Mouse (Mus musculus) liver, embryonic 13.5 days (tissue): Measurements from ENCODE around the gene Epha4. TPM values are rescaled to one million over a fixed set of nuclear protein-coding genes. Genes with fewer than 3 reads are reported as not detected.

Source experiments
- ATAC-seq: fragments of 200-750 bp; cut with Nextera tagmentation; 2 replicates; pipeline ENCODE4 v1.8.0; 2017; ENCODE audit warnings: low read depth, mild to moderate bottlenecking, moderate number of reproducible peaks, moderate library complexity
- DNase-seq: peaks from one replicate; pipeline ENCODE4 v3.0.0; 2022
- H3K27ac ChIP-seq: fragments of 300-500 bp; sonication (generic); 2 replicates; pipeline ENCODE4 v1.5.1; 2015; ENCODE audit warnings: moderate library complexity, mild to moderate bottlenecking, inconsistent platforms
- H3K27me3 ChIP-seq: fragments of 300-500 bp; sonication (generic); 2 replicates; pipeline ENCODE4 v1.6.1; 2015; ENCODE audit warnings: mild to moderate bottlenecking, inconsistent platforms
- H3K36me3 ChIP-seq: fragments of 300-500 bp; sonication (generic); 2 replicates; pipeline ENCODE4 v1.6.1; 2015; ENCODE audit warnings: mild to moderate bottlenecking, inconsistent platforms
- H3K4me1 ChIP-seq: fragments of 300-500 bp; sonication (generic); replicated peaks from 2 replicates; pipeline ENCODE4 v1.6.1; 2015; ENCODE audit warnings: inconsistent platforms
- H3K4me2 ChIP-seq: fragments of 300-500 bp; sonication (generic); 2 replicates; pipeline ENCODE4 v1.6.1; 2015; ENCODE audit warnings: inconsistent platforms, mild to moderate bottlenecking, moderate library complexity
- H3K4me3 ChIP-seq: fragments of 300-500 bp; sonication (generic); replicated peaks from 2 replicates; pipeline ENCODE4 v1.5.1; 2015; ENCODE audit warnings: mild to moderate bottlenecking, inconsistent platforms
- H3K9ac ChIP-seq: fragments of 300-500 bp; sonication (generic); 2 replicates; pipeline ENCODE4 v1.6.1; 2015; ENCODE audit warnings: mild to moderate bottlenecking, inconsistent platforms
- H3K9me3 ChIP-seq: fragments of 300-500 bp; sonication (generic); replicated peaks from 2 replicates; pipeline ENCODE4 v1.6.1; 2016; ENCODE audit warnings: inconsistent platforms
- WGBS: fragments of 180-500 bp; shearing (Covaris S2); methylation state at CpG from one replicate; pipeline ENCODE4 v1.1.7; 2015; ENCODE audit not compliant: insufficient replicate concordance; 5-methylcytosine and 5-hydroxymethylcytosine counted together
- polyA plus RNA-seq: library from polyadenylated mRNA; unstranded; fragments of >200 nt; fragmentation: Nextera tagmentation; extraction: Ambion mirVana; gene quantifications from 2 replicates; pipeline ENCODE4 v1.2.1, GENCODE M21; 2015

Gene Epha4
- polyA plus RNA-seq, 1 experiment from 2014 or later, result 0.47 TPM

DNA sequence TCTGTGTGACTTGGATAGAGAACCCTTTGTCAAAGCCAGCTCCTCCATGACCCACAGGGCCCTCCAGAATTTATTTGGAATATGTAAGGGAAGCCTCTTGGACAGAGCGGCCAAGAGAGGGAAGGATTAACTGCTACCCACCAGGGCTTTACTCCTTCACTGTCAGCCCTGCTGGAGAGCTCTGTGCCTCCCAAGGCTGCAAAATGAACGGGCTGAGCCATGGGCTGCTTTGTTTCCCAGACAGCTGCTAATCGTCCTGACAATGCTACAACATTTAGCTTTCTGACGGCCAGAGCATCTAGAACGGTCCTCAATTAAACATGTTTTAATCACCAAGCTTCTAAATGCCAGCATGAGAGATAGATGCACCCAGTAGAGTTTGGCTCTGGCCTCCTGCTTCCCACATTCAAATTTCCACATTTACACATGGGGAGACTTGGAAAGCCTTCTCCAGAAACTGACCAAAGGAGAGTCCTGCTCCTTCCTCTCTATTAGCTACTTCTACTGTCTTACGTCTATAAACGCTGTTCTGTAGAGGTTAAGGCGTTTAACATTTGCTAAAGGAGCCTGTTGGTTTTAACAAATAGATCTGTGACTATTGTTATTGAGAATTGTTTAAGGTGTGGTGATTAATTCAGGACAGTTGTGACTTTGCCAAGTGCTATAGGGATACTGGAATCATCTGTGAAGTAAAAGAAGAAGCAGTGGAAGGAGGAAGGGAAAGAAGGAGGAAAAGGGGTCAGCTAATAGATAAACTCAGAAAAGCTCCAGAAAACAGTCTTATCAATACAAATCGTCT, 101.8 kb downstream of the Epha4 start:
- 55% methylated on average over 9 of the region's 9 CpGs for WGBS
- Histone ChIP-seq H3K4me1 (no peaks in the 10 kb centered on the region), H3K9ac (no peak overlapping the region), H3K36me3 (no peaks in the 10 kb centered on the region), H3K4me3 (no peak overlapping the region), H3K4me2 (no peak overlapping the region), H3K9me3 (no peaks in the 10 kb centered on the region), H3K27me3 (no peaks in the 10 kb centered on the region), H3K27ac (no peak overlapping the region)
- no peak for DNase-seq
- no peak for ATAC-seq

DNA sequence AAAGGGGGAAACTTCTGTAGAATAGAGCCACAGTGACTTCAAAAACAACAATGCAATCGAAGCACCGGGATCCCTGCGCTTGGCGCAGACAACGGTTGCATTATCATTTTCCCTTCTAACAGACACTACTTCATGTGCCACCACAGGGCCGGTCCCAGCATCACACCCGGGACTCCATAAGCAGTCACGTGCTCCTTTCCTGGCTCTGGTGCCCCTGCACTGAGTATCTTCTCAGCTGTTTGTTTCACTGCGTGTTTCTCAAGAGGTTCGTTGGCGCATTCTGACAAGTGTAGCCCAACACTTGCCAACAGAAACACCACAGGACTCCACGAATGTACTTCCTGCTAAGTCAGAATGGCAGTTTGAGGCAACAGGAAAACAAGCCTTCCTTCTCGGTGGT, 102.6 kb downstream of the Epha4 start:
- H3K4me2 ChIP-seq, result no peak overlapping the region
- ATAC-seq (no peak), DNase-seq (no peak)
- WGBS, result 41% methylated on average over 13 of the region's 13 CpGs
- H3K36me3 ChIP-seq, result no peaks in the 10 kb centered on the region
- H3K4me3 ChIP-seq, result no peak overlapping the region
- no peaks in the 10 kb centered on the region for H3K9me3 ChIP-seq
- H3K4me1 ChIP-seq, result 0 out of 2 replicates have a peak, but pooled peaks cover 3% of the 10 kb centered on the region
- H3K27me3 ChIP-seq, result no peaks in the 10 kb centered on the region
- no peak overlapping the region for H3K9ac ChIP-seq
- no peak overlapping the region for H3K27ac ChIP-seq

DNA sequence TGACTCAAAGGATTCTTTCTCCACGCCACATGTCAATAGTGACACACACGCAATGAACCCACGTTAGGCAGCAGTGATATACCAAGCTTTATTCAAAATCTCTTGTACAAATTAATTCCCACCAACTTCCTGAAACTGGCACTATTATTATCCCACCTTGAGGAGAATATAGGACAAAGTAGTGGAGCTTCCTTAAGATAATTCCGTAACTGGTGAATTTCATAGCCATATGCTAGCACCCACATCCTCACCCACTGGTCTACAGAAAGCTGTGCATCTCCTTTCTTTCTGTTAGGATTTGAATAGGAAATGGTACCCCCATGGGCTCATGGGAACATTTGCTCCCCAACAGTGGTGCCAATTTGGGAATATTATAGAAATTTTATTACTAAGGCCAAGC, 103.7 kb downstream of the Epha4 start:
- no peak overlapping the region for H3K9ac ChIP-seq
- ATAC-seq (no peak), DNase-seq (no peak)
- H3K4me3 ChIP-seq, result no peak overlapping the region
- no peaks in the 10 kb centered on the region for H3K9me3 ChIP-seq
- H3K36me3 ChIP-seq, result no peaks in the 10 kb centered on the region
- H3K27ac ChIP-seq, result no peak overlapping the region
- H3K4me2 ChIP-seq, result no peak overlapping the region
- H3K4me1 ChIP-seq, result 0 out of 2 replicates have a peak, but pooled peaks cover 3% of the 10 kb centered on the region
- no peaks in the 10 kb centered on the region for H3K27me3 ChIP-seq
- WGBS, result 73% methylated on average over 4 of the region's 4 CpGs

DNA sequence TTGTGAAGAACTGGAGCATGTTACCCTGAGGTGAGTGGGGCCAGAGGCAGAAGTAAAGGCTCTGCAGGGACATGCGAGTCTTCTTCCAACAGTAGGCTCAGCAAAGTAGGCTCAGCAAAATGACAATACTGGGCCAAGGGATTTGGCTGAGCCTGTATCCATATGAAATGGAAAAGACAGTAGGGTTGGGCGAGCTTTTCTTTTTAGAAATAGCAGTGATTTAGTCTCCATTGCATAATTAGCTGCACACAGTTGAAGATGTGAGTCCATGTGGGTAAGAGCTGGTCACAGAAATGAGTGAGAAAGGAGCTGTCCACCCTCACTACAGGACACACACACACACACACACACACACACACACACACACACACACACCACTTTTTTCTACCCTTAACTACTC, 104.2 kb downstream of the Epha4 start:
- ATAC-seq (no peak), DNase-seq (no peak)
- 77% methylated on average over 2 of the region's 2 CpGs for WGBS
- H3K27me3 ChIP-seq, result no peaks in the 10 kb centered on the region
- H3K4me3 ChIP-seq, result no peak overlapping the region
- H3K4me2 ChIP-seq, result no peak overlapping the region
- no peak overlapping the region for H3K27ac ChIP-seq
- no peak overlapping the region for H3K9ac ChIP-seq
- no peaks in the 10 kb centered on the region for H3K36me3 ChIP-seq
- H3K9me3 ChIP-seq, result no peaks in the 10 kb centered on the region
- H3K4me1 ChIP-seq, result 0 out of 2 replicates have a peak, but pooled peaks cover 3% of the 10 kb centered on the region

DNA sequence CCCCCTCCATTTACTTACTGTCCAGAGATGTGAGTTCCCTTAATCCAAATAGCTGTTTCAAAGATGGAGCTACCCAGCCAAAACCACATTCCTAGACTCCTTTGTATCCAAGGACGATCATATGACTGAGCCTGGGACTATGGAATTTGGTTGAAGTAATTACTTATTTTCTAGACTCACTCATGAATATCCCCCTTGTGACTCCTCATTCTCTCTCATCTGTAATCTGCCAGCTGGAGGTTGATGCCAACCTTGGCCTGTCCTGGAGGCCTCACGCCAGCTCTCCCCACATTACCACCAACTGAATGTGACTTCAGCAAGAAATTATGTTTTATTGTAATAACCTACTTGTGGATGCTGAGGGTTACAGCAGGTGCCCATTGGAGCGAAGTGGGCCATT, 104.7 kb downstream of the Epha4 start:
- H3K36me3 ChIP-seq, result no peaks in the 10 kb centered on the region
- 65% methylated on average over 3 of the region's 3 CpGs for WGBS

DNA sequence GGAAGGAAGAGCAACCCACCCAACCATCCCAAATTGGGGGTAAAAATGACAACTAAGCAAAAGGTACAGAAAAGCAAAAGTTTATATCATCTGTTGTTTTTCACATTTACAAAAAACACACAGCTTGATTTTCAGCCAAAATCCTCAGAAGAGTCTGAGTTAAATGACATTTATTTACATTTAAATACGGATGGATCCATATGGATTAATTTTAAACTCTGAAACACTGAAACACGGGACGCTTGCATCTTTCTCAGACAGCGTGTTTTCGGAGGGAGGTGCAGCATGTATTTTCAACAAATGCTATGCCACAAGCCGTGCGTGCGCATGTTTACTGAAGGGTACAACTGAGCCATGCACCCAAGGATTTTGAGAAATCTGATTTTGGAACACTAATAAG, 105.4 kb downstream of the Epha4 start:
- H3K4me1 ChIP-seq, result 0 out of 2 replicates have a peak, but pooled peaks cover 3% of the 10 kb centered on the region
- no peaks in the 10 kb centered on the region for H3K27me3 ChIP-seq
- H3K4me3 ChIP-seq, result no peak overlapping the region
- no peaks in the 10 kb centered on the region for H3K36me3 ChIP-seq
- H3K9me3 ChIP-seq, result no peaks in the 10 kb centered on the region
- ATAC-seq (no peak), DNase-seq (no peak)
- WGBS, result 81% methylated on average over 8 of the region's 8 CpGs
- no peak overlapping the region for H3K9ac ChIP-seq
- no peak overlapping the region for H3K4me2 ChIP-seq
- H3K27ac ChIP-seq, result no peak overlapping the region

More for the DNA sequence above, 104.7 kb downstream of the Epha4 start:
- no peak overlapping the region for H3K27ac ChIP-seq
- H3K9me3 ChIP-seq, result no peaks in the 10 kb centered on the region
- H3K4me3 ChIP-seq, result no peak overlapping the region
- DNase-seq (no peak), ATAC-seq (no peak)
- 0 out of 2 replicates have a peak, but pooled peaks cover 3% of the 10 kb centered on the region for H3K4me1 ChIP-seq
- H3K9ac ChIP-seq, result no peak overlapping the region
- H3K27me3 ChIP-seq, result no peaks in the 10 kb centered on the region
- H3K4me2 ChIP-seq, result no peak overlapping the region

DNA sequence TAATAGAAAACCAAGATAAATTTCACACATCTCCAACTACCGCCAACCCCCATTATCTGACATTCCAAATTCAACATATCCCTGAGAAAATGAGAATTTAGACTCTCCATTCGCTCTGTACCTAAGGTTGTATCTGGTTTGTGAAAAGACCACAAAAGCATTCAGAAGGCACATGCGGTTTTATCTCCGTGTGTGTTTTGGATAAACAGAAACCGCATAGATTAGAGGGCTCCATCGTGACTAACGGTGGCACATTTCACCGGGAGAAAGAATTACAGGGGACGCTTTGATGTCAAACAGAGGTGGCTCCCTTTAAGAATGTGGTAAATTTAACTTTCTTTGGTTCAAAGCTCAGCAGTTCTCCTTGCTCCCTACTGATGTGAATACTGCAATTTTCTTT, 107.5 kb downstream of the Epha4 start:
- H3K27ac ChIP-seq, result no peak overlapping the region
- no peaks in the 10 kb centered on the region for H3K9me3 ChIP-seq
- no peaks in the 10 kb centered on the region for H3K36me3 ChIP-seq
- no peak for DNase-seq
- no peak overlapping the region for H3K4me3 ChIP-seq
- H3K4me2 ChIP-seq, result no peak overlapping the region; the same call in 1 of the 2 replicates
- no peaks in the 10 kb centered on the region for H3K27me3 ChIP-seq
- 16% methylated on average over 9 of the region's 9 CpGs for WGBS
- H3K9ac ChIP-seq, result no peak overlapping the region
- ATAC-seq, result no peak
- H3K4me1 ChIP-seq, result 0 out of 2 replicates have a peak, but pooled peaks cover 3% of the 10 kb centered on the region

DNA sequence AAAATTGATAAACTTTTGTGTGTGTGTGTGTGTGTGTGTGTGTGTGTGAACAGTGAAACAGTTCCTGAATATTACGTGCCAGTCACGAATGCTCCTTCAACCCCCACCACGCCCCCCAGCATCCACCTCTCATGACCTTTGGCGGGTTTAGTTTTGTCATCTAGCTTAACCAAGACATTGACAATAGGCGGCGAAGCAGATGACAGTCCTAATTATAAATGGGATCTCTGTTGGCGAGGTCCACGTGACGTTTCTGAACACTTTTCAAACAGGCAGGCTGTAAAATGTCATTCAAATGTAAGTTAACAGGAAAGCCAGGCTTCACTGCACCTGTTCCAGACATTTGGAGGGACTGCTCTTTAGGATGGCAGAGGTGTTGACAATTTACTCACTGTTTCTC, 108.3 kb downstream of the Epha4 start:
- ATAC-seq (no peak), DNase-seq (no peak)
- Histone ChIP-seq H3K4me1 (0 out of 2 replicates have a peak, but pooled peaks cover 3% of the 10 kb centered on the region), H3K36me3 (no peaks in the 10 kb centered on the region), H3K9me3 (no peaks in the 10 kb centered on the region), H3K9ac (no peak overlapping the region), H3K27me3 (no peaks in the 10 kb centered on the region), H3K4me2 (no peak overlapping the region), H3K27ac (no peak overlapping the region), H3K4me3 (no peak overlapping the region)
- 75% methylated on average over 9 of the region's 9 CpGs for WGBS

DNA sequence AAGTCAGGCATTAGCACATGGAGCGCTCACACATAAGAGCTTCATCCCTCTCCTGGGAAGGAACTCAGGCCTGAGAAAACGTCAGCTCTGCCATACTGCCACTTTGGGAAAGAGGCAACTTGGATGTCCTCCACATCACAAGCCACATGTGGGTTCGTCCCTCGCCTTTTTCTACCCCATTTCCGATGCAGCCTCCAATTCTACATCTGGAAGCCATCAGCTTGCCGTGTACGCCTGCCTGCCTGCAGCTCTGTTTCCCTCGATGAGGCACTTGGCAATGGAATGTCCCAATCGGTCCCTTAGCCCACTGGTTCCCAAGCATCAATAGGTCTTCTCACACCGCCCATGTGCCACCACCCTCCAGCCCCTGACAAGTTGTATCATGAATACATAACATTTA, 110.4 kb downstream of the Epha4 start:
- 69% methylated on average over 10 of the region's 10 CpGs for WGBS
- H3K27ac ChIP-seq, result no peak overlapping the region
- DNase-seq (no peak), ATAC-seq (no peak)
- no peaks in the 10 kb centered on the region for H3K9me3 ChIP-seq
- H3K4me1 ChIP-seq, result 0 out of 2 replicates have a peak, but pooled peaks cover 3% of the 10 kb centered on the region
- no peak overlapping the region for H3K4me2 ChIP-seq
- H3K4me3 ChIP-seq, result no peak overlapping the region
- no peak overlapping the region for H3K9ac ChIP-seq
- H3K36me3 ChIP-seq, result no peaks in the 10 kb centered on the region
- no peaks in the 10 kb centered on the region for H3K27me3 ChIP-seq

DNA sequence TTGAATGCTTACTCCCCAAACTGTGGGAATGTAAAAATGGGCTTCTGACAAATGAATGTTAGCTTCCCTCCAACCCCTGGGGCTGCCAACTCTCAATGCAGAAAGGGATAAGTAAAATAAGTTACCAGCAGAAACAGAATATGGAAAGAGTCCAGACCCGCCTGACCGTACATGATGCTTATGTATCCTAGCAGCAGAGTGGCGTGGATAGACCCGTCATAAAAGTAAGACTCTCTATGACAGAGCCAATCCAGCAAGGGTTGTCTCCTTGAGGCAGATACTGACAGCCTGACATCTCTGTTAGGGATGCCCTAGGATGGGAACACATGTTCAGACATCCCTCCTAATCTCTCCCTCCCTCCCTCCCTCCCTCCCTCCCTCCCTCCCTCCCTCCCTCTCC, 111.9 kb downstream of the Epha4 start:
- H3K9ac ChIP-seq, result no peak overlapping the region
- H3K27ac ChIP-seq, result no peak overlapping the region
- H3K4me1 ChIP-seq, result 0 out of 2 replicates have a peak, but pooled peaks cover 3% of the 10 kb centered on the region
- 60% methylated on average over 4 of the region's 4 CpGs for WGBS
- no peak overlapping the region for H3K4me3 ChIP-seq
- DNase-seq (no peak), ATAC-seq (no peak)
- no peaks in the 10 kb centered on the region for H3K9me3 ChIP-seq
- no peaks in the 10 kb centered on the region for H3K27me3 ChIP-seq
- no peaks in the 10 kb centered on the region for H3K36me3 ChIP-seq
- H3K4me2 ChIP-seq, result no peak overlapping the region

DNA sequence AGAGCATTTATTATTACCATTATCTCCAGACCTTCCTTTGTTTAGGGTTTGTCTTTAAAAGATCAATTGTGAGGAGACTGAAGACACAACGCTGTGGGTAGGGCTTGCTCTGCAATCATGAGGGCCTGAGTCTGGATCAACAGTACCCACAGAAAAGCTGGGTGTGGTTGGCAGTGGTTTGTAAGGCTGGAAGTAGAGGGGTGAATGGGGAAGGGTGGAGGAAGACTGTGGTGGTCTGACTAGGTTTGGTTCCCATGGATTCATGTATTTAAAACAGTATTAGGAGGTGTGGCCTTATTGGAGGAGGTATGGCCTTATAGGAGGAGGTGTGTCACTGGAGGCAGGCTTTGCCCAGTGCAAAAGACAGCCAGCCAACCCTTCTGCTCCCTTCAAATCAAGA, 113.4 kb downstream of the Epha4 start:
- Histone ChIP-seq H3K27ac (no peak overlapping the region), H3K27me3 (no peaks in the 10 kb centered on the region), H3K4me2 (no peak overlapping the region), H3K9me3 (no peaks in the 10 kb centered on the region), H3K4me3 (no peak overlapping the region), H3K4me1 (no peaks in the 10 kb centered on the region), H3K9ac (no peak overlapping the region), H3K36me3 (no peaks in the 10 kb centered on the region)
- DNase-seq, result no peak
- 32% methylated on average over 1 of the region's 1 CpGs for WGBS
- ATAC-seq, result no peak

DNA sequence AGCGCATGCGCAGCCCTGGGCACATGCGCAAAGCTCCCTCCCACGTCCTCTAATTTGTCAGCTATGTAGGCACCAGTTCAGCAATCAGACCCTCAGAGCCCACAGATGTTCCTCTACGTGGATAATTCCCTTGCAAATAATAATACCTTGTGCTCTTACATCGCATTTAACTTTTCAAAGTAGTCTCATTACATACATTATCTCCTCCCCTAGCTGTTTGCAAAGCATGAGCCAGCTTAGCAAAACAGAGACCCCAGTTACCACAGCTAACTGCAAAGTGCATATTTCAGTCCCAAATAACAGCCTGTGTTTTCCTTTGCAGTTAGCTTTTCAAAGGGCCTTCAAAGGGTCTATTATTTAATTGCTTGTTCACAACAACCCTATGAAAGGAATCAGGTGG, 123.3 kb downstream of the Epha4 start:
- no peak for ATAC-seq

More for the DNA sequence above, 123.3 kb downstream of the Epha4 start:
- no peaks in the 10 kb centered on the region for H3K4me1 ChIP-seq
- H3K4me3 ChIP-seq, result no peak overlapping the region
- DNase-seq, result no peak
- H3K27ac ChIP-seq, result no peak overlapping the region
- no peaks in the 10 kb centered on the region for H3K27me3 ChIP-seq
- H3K9me3 ChIP-seq, result no peaks in the 10 kb centered on the region
- no peak overlapping the region for H3K4me2 ChIP-seq
- no peaks in the 10 kb centered on the region for H3K36me3 ChIP-seq
- 79% methylated on average over 6 of the region's 6 CpGs for WGBS
- H3K9ac ChIP-seq, result no peak overlapping the region
